Mouse (Mus musculus): Measurements from ENCODE around the gene Amigo1. TPM values are rescaled to one million over a fixed set of nuclear protein-coding genes. Genes with fewer than 3 reads are reported as not detected.
A peak's percentile ranks its signal among the peaks of the same experiment; 100 is the strongest.

Gene Amigo1
- polyA plus RNA-seq, 1 experiment from 2014 or later = 2.5 TPM

DNA sequence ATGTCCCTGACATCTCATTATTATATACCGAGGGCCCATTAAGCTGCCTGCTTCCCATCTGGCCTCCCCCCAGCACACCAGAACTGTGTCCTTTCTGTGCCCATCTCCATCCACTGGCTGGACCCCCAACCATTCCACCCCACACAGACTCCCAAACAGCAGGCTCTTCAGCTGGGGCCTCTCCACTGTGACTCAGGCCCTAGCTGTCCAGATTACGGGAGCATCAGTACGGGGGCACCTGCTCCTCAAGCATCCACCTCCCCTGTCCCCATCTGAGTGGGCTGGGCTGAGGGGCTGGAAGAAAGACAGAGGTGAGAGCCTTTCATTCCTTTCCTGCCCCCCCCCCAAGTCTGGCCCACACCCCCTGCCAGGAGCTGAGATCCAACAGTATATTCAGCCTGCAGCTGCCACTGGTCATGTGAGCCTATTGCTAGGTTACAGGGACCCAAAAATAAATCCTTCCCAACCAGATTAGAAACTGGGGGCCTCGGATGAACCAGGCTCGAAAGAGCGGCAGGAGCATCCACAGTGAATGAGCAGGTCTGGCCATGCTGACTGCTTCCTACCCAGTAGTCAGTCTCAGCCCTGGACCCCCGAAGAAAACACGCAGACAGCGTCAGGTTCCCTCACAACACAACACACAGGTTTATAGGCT lies 27.6 kb upstream of the Amigo1 start:
- peak; percentile 88 for ATAC-seq (replicated peaks; ENCODE audit: extremely low read depth, insufficient read depth, low FRiP score)

DNA sequence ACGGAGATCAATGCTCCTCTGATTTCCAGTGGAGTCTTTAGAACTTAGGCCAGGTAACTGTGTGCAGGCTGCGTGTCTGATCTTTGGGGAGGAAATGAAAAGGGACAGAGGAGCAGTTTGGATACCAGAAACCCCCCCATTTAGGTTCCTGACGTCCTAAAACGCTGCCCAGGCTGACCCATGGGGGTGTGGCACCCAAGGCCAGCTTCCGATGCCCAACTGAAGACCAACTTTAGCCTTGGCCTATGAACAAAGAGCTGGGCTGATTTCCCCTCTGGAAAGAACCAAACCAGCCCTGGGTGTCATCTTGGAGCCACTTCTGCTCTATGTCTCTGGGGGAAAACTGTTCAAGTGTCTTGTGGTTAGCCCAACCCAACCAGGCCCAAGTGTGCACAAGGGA lies 22.0 kb upstream of the Amigo1 start:
- H3K4me2 ChIP-seq (ENCODE audit: low read depth, low read length) = no peak overlapping the region
- H3K9me3 ChIP-seq (replicated peaks; ENCODE audit: control insufficient read depth, low read length) = no peaks in the 10 kb centered on the region
- no peaks in the 10 kb centered on the region for H3K36me3 ChIP-seq (ENCODE audit: control insufficient read depth, insufficient read depth)
- no peak overlapping the region for H3K4me3 ChIP-seq (ENCODE audit: low read length)
- H3K9ac ChIP-seq (ENCODE audit: low read length) = no peak overlapping the region
- H3K27me3 ChIP-seq (ENCODE audit: control insufficient read depth, insufficient read depth, low read length) = no peaks in the 10 kb centered on the region
- WGBS = 55% methylated on average over 5 of the region's 5 CpGs
- H3K4me1 ChIP-seq (ENCODE audit: control insufficient read depth, insufficient read depth, low read length) = peaks cover 14% of the 10 kb centered on the region
- H3K27ac ChIP-seq (ENCODE audit: low read length) = no peak overlapping the region
- no peak for ATAC-seq (replicated peaks; ENCODE audit: extremely low read depth, insufficient read depth, low FRiP score)

More for the DNA sequence above, 27.6 kb upstream of the Amigo1 start:
- peak overlapping the region; percentile 51 for H3K4me2 ChIP-seq (ENCODE audit: low read depth, low read length)
- H3K9me3 ChIP-seq (replicated peaks; ENCODE audit: control insufficient read depth, low read length) = no peaks in the 10 kb centered on the region
- no peak overlapping the region for H3K4me3 ChIP-seq (ENCODE audit: low read length)
- H3K27me3 ChIP-seq (ENCODE audit: control insufficient read depth, insufficient read depth, low read length) = no peaks in the 10 kb centered on the region
- WGBS = 35% methylated on average over 9 of the region's 9 CpGs
- peak overlapping the region; percentile 38; the same call in 1 of the 2 replicates for H3K9ac ChIP-seq (ENCODE audit: low read length)
- peaks cover 19% of the 10 kb centered on the region for H3K4me1 ChIP-seq (ENCODE audit: control insufficient read depth, insufficient read depth, low read length)
- H3K27ac ChIP-seq (ENCODE audit: low read length) = peak overlapping the region; percentile 77
- no peaks in the 10 kb centered on the region for H3K36me3 ChIP-seq (ENCODE audit: control insufficient read depth, insufficient read depth)

DNA sequence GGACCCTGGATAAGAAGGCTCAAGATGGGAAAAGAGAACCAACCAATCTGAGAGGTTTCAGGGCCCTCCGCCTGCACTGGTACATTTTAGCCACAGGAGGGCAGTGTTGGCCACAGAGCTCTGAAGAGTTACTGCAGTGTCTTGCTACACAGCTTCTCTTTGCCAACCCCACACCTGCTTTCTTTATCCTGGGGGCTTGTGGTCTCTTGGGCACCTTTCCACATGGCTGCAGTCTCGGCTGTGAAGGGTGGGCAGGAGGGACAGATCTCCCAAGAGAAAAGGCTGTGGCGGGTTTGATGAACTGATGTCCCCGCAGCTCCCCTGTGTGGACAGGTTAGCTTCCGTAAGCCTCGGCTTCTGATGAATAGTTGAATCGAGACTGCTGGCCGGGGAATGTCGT lies 21.3 kb upstream of the Amigo1 start:
- H3K4me1 ChIP-seq (ENCODE audit: control insufficient read depth, insufficient read depth, low read length) = peaks cover 9% of the 10 kb centered on the region; the same call in 1 of the 2 replicates
- WGBS = 24% methylated on average over 9 of the region's 9 CpGs
- ATAC-seq (replicated peaks; ENCODE audit: extremely low read depth, insufficient read depth, low FRiP score) = peak; percentile 50; the same call in 1 of the 2 replicates
- H3K4me3 ChIP-seq (ENCODE audit: low read length) = no peak overlapping the region
- H3K9me3 ChIP-seq (replicated peaks; ENCODE audit: control insufficient read depth, low read length) = no peaks in the 10 kb centered on the region
- no peaks in the 10 kb centered on the region for H3K36me3 ChIP-seq (ENCODE audit: control insufficient read depth, insufficient read depth)
- H3K27me3 ChIP-seq (ENCODE audit: control insufficient read depth, insufficient read depth, low read length) = no peaks in the 10 kb centered on the region
- no peak overlapping the region for H3K27ac ChIP-seq (ENCODE audit: low read length)
- H3K9ac ChIP-seq (ENCODE audit: low read length) = no peak overlapping the region
- H3K4me2 ChIP-seq (ENCODE audit: low read depth, low read length) = peak overlapping the region; percentile 47

DNA sequence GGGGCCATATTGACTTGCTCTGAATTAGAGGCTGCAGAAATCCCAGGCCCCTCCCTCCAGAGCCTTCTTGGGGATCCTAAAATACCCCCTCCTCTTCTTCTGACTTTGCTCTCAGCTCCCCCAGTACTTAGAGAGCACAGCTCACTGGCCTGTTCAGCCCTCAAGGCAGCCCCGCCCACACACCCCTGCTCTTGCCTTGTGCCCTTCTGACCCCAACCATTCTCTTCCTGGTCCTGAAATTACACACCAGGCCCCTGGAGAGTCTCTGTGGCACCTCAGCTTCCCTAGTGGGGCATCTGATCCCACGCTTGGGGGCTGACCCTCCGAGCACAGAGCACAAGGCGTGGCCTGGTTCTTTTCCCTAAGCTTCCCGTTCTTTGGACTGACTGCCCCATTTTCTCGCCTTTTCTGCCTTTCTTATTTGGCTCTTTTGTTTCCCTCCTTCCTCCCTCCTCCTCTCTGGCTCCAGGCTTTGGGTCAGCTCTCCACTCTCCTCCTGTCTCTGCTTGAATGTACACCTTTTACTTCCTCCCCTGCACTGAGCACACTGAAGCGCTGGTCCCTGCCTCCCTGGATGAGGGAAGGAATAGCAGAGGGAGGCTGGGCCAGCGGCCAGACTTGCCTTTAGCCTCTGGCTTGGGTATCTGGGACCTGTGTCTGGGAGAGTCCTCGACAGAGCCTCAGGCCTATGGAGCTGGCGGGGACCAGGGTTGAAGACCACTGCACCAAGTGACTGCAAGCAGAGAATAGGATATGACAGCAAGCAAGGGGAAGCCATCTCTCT lies 20.4 kb upstream of the Amigo1 start:
- ATAC-seq (replicated peaks; ENCODE audit: extremely low read depth, insufficient read depth, low FRiP score) = no peak
- Histone ChIP-seq H3K9ac (ENCODE audit: low read length) (no peak overlapping the region; the same call in 1 of the 2 replicates), H3K4me2 (ENCODE audit: low read depth, low read length) (no peak overlapping the region), H3K9me3 (replicated peaks; ENCODE audit: control insufficient read depth, low read length) (no peaks in the 10 kb centered on the region), H3K4me3 (ENCODE audit: low read length) (no peak overlapping the region), H3K27me3 (ENCODE audit: control insufficient read depth, insufficient read depth, low read length) (no peaks in the 10 kb centered on the region), H3K36me3 (ENCODE audit: control insufficient read depth, insufficient read depth) (no peaks in the 10 kb centered on the region), H3K27ac (ENCODE audit: low read length) (no peak overlapping the region), H3K4me1 (ENCODE audit: control insufficient read depth, insufficient read depth, low read length) (peaks cover 9% of the 10 kb centered on the region; the same call in 1 of the 2 replicates)
- 63% methylated on average over 10 of the region's 10 CpGs for WGBS

DNA sequence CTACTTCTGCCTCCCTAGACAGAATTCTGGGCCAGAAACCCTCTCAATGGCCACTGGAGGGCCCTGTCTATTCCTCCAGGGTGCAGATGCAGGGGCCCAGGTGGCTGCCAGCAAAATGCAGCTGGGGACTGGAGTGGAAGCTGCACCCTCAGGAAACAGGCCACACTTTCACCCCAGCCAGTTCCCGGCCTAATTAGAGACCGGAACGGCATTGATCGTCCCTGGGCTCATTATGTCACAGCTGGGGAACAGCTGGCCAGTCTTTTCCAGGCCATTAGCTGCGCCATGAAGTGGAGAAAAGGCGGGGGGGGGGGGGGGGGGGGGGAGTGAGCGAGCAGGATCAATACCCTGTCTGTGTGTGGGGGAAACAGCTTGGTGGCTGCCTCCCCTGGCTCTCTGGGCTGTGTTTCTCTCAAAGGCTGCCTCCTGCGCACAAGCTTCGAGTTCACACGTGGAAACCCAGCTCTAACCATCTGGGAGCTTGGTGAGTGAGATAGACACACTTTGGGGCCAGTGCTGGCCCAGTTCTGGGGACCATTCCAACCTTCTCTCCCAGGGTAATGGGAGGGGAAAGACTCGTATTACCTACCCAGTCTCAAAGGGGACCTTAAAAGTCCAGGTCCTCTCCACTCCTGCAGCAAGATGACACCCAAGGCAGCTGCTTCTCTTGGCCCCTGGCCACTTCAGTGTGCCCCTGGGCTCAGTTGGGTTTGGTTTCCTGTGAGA lies 19.5 kb upstream of the Amigo1 start:
- 38% methylated on average over 10 of the region's 11 CpGs for WGBS
- Histone ChIP-seq H3K4me2 (ENCODE audit: low read depth, low read length) (no peak overlapping the region), H3K4me3 (ENCODE audit: low read length) (no peak overlapping the region), H3K27me3 (ENCODE audit: control insufficient read depth, insufficient read depth, low read length) (no peaks in the 10 kb centered on the region), H3K36me3 (ENCODE audit: control insufficient read depth, insufficient read depth) (no peaks in the 10 kb centered on the region), H3K27ac (ENCODE audit: low read length) (no peak overlapping the region), H3K4me1 (ENCODE audit: control insufficient read depth, insufficient read depth, low read length) (peaks cover 9% of the 10 kb centered on the region; the same call in 1 of the 2 replicates), H3K9me3 (replicated peaks; ENCODE audit: control insufficient read depth, low read length) (no peaks in the 10 kb centered on the region), H3K9ac (ENCODE audit: low read length) (no peak overlapping the region)
- ATAC-seq (replicated peaks; ENCODE audit: extremely low read depth, insufficient read depth, low FRiP score) = peak; percentile 55; the same call in 1 of the 2 replicates

DNA sequence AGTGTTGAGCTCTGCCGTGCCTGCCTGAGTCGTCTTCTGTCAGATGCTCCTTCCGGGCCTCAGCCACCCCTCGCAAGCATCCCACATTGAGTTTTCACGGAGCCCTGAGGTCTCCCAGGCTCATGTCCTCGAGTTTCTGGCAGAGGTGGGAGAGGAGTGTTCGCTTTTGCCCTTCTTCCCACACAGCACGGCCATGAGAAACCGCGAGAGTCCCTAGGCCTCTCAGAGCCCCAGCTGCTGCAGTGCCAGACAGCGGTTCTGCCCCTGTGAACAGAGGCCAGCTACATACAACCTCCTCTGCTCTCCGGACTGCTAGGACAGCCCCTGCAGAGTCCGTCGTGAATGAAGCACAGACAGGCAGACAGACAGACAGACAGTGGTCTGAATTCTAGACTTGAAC lies 18.6 kb upstream of the Amigo1 start:
- no peak overlapping the region for H3K4me2 ChIP-seq (ENCODE audit: low read depth, low read length)
- no peak for ATAC-seq (replicated peaks; ENCODE audit: extremely low read depth, insufficient read depth, low FRiP score)
- no peaks in the 10 kb centered on the region for H3K36me3 ChIP-seq (ENCODE audit: control insufficient read depth, insufficient read depth)
- H3K9me3 ChIP-seq (replicated peaks; ENCODE audit: control insufficient read depth, low read length) = no peaks in the 10 kb centered on the region
- H3K4me1 ChIP-seq (ENCODE audit: control insufficient read depth, insufficient read depth, low read length) = peaks cover 9% of the 10 kb centered on the region; the same call in 1 of the 2 replicates
- H3K9ac ChIP-seq (ENCODE audit: low read length) = no peak overlapping the region
- WGBS = 54% methylated on average over 14 of the region's 14 CpGs
- H3K4me3 ChIP-seq (ENCODE audit: low read length) = no peak overlapping the region
- no peak overlapping the region for H3K27ac ChIP-seq (ENCODE audit: low read length)
- H3K27me3 ChIP-seq (ENCODE audit: control insufficient read depth, insufficient read depth, low read length) = no peaks in the 10 kb centered on the region

DNA sequence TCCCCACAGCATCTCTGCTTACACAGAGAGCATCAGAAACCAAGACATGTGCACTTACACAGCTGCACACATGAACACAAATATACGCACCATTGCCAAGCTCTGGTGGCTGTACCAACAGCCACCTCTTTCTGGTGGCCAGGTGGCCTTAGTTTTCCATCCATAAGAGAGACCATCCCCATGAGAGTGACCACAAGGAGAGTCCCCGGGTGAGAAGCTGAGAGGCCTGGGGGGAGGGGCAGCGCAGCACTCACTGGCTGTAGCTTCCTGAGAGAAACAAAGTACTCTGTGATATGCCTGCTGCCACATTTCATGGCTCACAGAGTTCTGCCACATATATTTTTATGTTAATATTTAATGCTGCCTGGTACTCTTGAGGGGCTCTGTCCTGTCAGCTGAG lies 16.9 kb upstream of the Amigo1 start:
- H3K4me2 ChIP-seq (ENCODE audit: low read depth, low read length) = no peak overlapping the region
- no peaks in the 10 kb centered on the region for H3K9me3 ChIP-seq (replicated peaks; ENCODE audit: control insufficient read depth, low read length)
- no peaks in the 10 kb centered on the region for H3K27me3 ChIP-seq (ENCODE audit: control insufficient read depth, insufficient read depth, low read length)
- H3K4me3 ChIP-seq (ENCODE audit: low read length) = no peak overlapping the region
- peaks cover 9% of the 10 kb centered on the region; the same call in 1 of the 2 replicates for H3K4me1 ChIP-seq (ENCODE audit: control insufficient read depth, insufficient read depth, low read length)
- no peak for ATAC-seq (replicated peaks; ENCODE audit: extremely low read depth, insufficient read depth, low FRiP score)
- no peak overlapping the region for H3K9ac ChIP-seq (ENCODE audit: low read length)
- no peaks in the 10 kb centered on the region for H3K36me3 ChIP-seq (ENCODE audit: control insufficient read depth, insufficient read depth)
- WGBS = 43% methylated on average over 3 of the region's 3 CpGs
- no peak overlapping the region for H3K27ac ChIP-seq (ENCODE audit: low read length)

DNA sequence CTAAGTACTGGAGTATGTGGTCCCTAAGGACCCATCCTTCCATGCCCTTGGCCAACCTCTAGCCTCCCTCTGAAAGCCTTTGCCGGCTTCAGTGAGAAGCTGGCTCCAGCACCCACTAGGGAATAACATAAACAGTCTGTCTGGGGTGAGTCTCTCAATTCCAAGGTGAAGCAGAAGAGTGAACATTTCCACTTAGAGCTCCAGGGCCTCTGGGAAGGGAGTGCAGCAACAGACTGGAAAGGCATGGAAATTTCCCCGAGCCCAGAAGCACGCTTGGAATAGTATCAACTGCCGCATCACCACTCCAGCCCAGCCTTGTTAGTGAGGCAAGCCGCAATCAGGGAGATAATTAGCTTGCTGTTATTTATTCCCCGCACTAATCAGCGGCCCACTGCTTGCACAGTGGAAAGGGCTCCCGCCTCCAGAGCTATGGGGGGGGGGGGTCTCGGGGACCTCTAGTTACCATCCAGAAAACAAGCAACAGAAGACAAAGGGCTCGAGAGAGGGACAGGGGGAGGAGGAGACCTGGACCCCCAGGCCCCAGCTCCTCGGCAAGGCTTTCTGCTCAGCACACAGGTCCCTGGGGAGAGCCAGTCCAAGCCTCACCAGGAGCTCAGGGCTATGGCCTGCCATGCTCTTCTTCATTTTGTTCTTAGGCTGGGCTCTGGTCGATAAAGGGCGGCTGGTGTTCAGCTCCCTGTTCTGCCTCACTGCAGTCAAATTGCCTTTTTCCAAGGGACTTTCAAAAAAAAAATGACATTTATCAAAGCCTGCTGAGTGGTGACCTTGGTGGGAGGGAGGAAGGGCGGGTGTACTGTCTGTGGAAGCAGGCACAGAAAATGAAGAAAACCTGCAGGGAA lies 11.2 kb upstream of the Amigo1 start:
- H3K36me3 ChIP-seq (ENCODE audit: control insufficient read depth, insufficient read depth) = no peaks in the 10 kb centered on the region
- H3K9me3 ChIP-seq (replicated peaks; ENCODE audit: control insufficient read depth, low read length) = no peaks in the 10 kb centered on the region
- peak overlapping the region; percentile 31; the same call in 1 of the 2 replicates for H3K4me2 ChIP-seq (ENCODE audit: low read depth, low read length)
- ATAC-seq (replicated peaks; ENCODE audit: extremely low read depth, insufficient read depth, low FRiP score) = peak; percentile 23; the same call in 1 of the 2 replicates
- H3K4me1 ChIP-seq (ENCODE audit: control insufficient read depth, insufficient read depth, low read length) = peaks cover 6% of the 10 kb centered on the region; the same call in 1 of the 2 replicates
- WGBS = 27% methylated on average over 13 of the region's 14 CpGs
- no peak overlapping the region for H3K27ac ChIP-seq (ENCODE audit: low read length)
- H3K9ac ChIP-seq (ENCODE audit: low read length) = peak overlapping the region; percentile 42
- H3K27me3 ChIP-seq (ENCODE audit: control insufficient read depth, insufficient read depth, low read length) = no peaks in the 10 kb centered on the region
- no peak overlapping the region for H3K4me3 ChIP-seq (ENCODE audit: low read length)
